Mouse (Mus musculus): ENCODE measurements around the gene Gatd1.

Gene Gatd1

DNA sequence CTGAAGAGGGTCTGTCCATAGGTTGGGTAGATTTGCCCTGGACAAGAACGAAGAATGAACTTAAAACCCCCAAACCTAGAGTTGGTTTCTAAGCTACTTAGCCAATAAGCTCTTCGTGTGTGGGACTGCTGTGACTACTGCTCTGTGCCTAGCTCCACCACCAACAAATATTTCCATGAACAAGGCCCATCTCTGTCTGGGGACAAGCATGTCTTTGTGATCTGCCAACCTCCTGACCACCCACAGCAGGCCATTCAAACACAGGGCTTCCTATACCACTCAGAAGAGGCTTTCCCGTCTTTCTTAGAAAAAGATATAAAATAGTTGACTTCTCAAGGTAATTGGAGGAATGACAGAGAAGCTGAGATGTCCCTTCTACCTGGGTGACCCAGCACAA, 48.9 kb downstream of the Gatd1 start:
- in situ Hi-C loops (cut with MboI; ENCODE audit: low pct_unique_long_range_greater_than_20kb in 1 of 2, low sequenced_read_pairs in 2 of 2, unreplicated experiment in 1 of 2) = no loop called here

DNA sequence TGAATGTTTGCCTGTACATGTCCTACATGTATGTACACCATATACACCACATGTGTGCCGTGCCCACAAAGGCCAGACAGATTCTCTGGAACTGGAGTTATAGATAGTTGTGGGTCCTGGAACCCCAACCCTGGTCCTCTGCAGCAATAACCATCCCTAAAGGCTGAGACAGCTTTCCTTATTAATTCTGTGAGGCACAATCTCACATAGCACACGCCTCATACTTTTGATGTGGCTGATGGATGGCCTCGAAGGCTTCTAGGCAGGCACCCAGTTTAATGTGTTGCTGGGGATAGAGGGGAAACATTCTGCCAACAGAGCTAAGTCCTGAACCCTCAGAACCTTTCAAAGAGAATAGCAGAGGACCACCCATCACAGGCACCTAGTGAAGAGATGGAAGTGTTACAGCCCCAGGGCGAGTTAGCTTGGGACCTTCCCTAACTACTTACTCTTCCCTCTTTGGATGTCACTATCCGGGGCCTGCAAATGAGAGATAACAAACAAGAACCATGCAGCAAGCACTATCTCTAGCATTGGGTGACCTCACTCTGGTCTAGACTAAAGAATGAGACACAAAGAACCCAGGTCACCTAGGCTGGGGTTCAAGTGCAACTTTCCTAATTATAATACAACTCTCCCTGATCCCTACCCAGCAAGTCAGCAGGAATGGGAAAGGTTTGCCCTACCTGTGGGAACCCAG, 49.4 kb downstream of the Gatd1 start:
- in situ Hi-C loops (cut with MboI; ENCODE audit: low pct_unique_long_range_greater_than_20kb in 1 of 2, low sequenced_read_pairs in 2 of 2, unreplicated experiment in 1 of 2) = no loop called here

DNA sequence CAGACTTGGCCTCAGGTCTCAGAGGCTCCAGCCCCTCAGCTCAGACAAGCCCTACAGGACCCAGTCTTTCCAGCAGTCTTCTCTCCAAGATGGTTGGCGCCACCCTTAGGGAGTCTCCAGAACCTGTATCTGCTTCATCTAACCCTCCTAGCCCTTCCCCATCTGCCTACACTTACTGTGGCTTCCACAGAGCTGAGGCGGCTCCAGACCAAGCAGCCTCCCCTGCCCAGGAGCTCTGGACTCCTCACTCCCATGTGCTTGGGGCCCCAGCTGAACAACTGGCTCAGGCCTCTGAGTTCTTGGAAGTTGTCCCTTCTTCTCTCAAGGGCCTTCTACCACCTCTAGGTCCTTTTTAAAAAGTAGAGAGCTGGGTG, 50.2 kb downstream of the Gatd1 start:
- in situ Hi-C loops (cut with MboI; ENCODE audit: low pct_unique_long_range_greater_than_20kb in 1 of 2, low sequenced_read_pairs in 2 of 2, unreplicated experiment in 1 of 2) = no loop called here

- in situ Hi-C loops (cut with MboI; ENCODE audit: low pct_unique_long_range_greater_than_20kb in 1 of 2, low sequenced_read_pairs in 2 of 2, unreplicated experiment in 1 of 2) = no loop called here
Measured at GRCm38 (mm10) chr7:141363106-141363751, 50.7 kb downstream of the Gatd1 start.

GRCm38 (mm10) chr7:141361510-141361909, 52.4 kb downstream of the Gatd1 start:
- in situ Hi-C loops (cut with MboI; ENCODE audit: low pct_unique_long_range_greater_than_20kb in 1 of 2, low sequenced_read_pairs in 2 of 2, unreplicated experiment in 1 of 2) = no loop called here
